Mouse (Mus musculus): ENCODE measurements around the gene Ulk4. TPM values are rescaled to one million over a fixed set of nuclear protein-coding genes. Genes with fewer than 3 reads are reported as not detected.
A peak's percentile ranks its signal among the peaks of the same experiment; 100 is the strongest.
"Not testable (repeated sequence)": the region's sequence is repeated elsewhere in the genome, so short reads cannot be mapped to it uniquely, and the experiment has no call there.

The Ulk4 gene
- polyA plus RNA-seq, 1 experiment from 2014 or later, result 122 TPM

- H3K27ac ChIP-seq (ENCODE audit: low read length), result no peak overlapping the region
Observed at GRCm38 (mm10) chr9:120918211-120918610, 358.8 kb downstream of the Ulk4 start.

GRCm38 (mm10) chr9:120917619-120918018 is 359.4 kb downstream of the Ulk4 start:
- not testable (repeated sequence) for DNase-seq (ENCODE audit: low spot score); H3K4me3 ChIP-seq (ENCODE audit: low read depth, low read length); H3K4me1 ChIP-seq (ENCODE audit: insufficient read depth, low read depth, low read length); H3K4me2 ChIP-seq (replicated peaks; ENCODE audit: low read depth, low read length); H3K9me3 ChIP-seq (ENCODE audit: low read length); H3K36me3 ChIP-seq (ENCODE audit: insufficient read depth, low read length); H3K27me3 ChIP-seq (replicated peaks; ENCODE audit: insufficient read depth, low read length); ATAC-seq; H3K27ac ChIP-seq (ENCODE audit: low read length); H3K9ac ChIP-seq (replicated peaks; ENCODE audit: low read depth)
- 96% methylated on average over 2 of the region's 2 CpGs for WGBS

More at GRCm38 (mm10) chr9:120918211-120918610, 358.8 kb downstream of the Ulk4 start:
- no peak overlapping the region for H3K4me2 ChIP-seq (replicated peaks; ENCODE audit: low read depth, low read length)
- no peak overlapping the region for H3K4me3 ChIP-seq (ENCODE audit: low read depth, low read length)
- H3K9ac ChIP-seq (replicated peaks; ENCODE audit: low read depth), result no peak overlapping the region
- no peak for TF ChIP-seq EP300 (IDR thresholded peaks at IDR 0.05)
- TF ChIP-seq CTCF (IDR thresholded peaks at IDR 0.05), result no peak
- WGBS, result 66% methylated on average over 5 of the region's 5 CpGs
- H3K27me3 ChIP-seq (replicated peaks; ENCODE audit: insufficient read depth, low read length), result no peaks in the 10 kb centered on the region
- DNase-seq (ENCODE audit: low spot score), result no peak
- no peak for ATAC-seq
- peaks cover 8% of the 10 kb centered on the region; the same call in 1 of the 2 replicates for H3K4me1 ChIP-seq (ENCODE audit: insufficient read depth, low read depth, low read length)
- no peaks in the 10 kb centered on the region for H3K9me3 ChIP-seq (ENCODE audit: low read length)
- no peaks in the 10 kb centered on the region for H3K36me3 ChIP-seq (ENCODE audit: insufficient read depth, low read length)

- 63% methylated on average over 14 of the region's 14 CpGs for WGBS
- Histone ChIP-seq H3K4me3 (ENCODE audit: low read depth, low read length) (no peak overlapping the region), H3K27me3 (replicated peaks; ENCODE audit: insufficient read depth, low read length) (no peaks in the 10 kb centered on the region), H3K36me3 (ENCODE audit: insufficient read depth, low read length) (no peaks in the 10 kb centered on the region), H3K4me2 (replicated peaks; ENCODE audit: low read depth, low read length) (no peak overlapping the region), H3K27ac (ENCODE audit: low read length) (peak overlapping the region; percentile 87), H3K9me3 (ENCODE audit: low read length) (no peaks in the 10 kb centered on the region), H3K4me1 (ENCODE audit: insufficient read depth, low read depth, low read length) (peaks cover 8% of the 10 kb centered on the region; the same call in 1 of the 2 replicates), H3K9ac (replicated peaks; ENCODE audit: low read depth) (no peak overlapping the region)
- peak; percentile 81 for ATAC-seq
- peak; percentile 82 for DNase-seq (ENCODE audit: low spot score)
- TF ChIP-seq EP300 (IDR thresholded peaks at IDR 0.05) (peak; percentile 79), CTCF (IDR thresholded peaks at IDR 0.05) (peak; percentile 67)
Observed at GRCm38 (mm10) chr9:120914877-120915459, 362.0 kb downstream of the Ulk4 start.

DNA sequence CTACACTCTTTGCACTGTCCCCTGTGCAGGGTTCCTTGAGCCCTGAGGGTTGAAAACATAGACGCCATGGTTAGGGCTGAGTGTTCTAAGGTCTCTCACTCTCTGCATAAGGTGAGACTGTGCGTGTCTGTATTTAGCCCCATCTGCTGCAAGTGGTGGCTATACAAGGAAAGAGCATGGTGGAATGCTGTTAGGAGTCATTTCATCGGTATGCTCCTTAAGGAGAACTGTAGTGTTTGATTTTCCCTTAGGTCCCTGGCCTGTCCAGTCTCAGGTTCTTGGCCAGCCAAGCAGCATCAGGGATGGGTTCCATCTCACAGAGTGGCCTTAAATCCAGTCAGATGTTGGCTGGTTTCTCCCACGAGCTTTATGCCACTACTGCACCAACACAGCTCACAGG is 362.6 kb downstream of the Ulk4 start:
- DNase-seq (ENCODE audit: low spot score), result peak; percentile 75
- peaks cover 8% of the 10 kb centered on the region; the same call in 1 of the 2 replicates for H3K4me1 ChIP-seq (ENCODE audit: insufficient read depth, low read depth, low read length)
- H3K9me3 ChIP-seq (ENCODE audit: low read length), result no peaks in the 10 kb centered on the region
- no peak overlapping the region for H3K4me3 ChIP-seq (ENCODE audit: low read depth, low read length)
- peak; percentile 51 for ATAC-seq
- WGBS, result 42% methylated on average over 4 of the region's 4 CpGs
- peak; percentile 20; the same call in 1 of the 2 replicates for TF ChIP-seq CTCF (IDR thresholded peaks at IDR 0.05)
- no peak for TF ChIP-seq EP300 (IDR thresholded peaks at IDR 0.05)
- H3K9ac ChIP-seq (replicated peaks; ENCODE audit: low read depth), result no peak overlapping the region
- peak overlapping the region; percentile 87 for H3K27ac ChIP-seq (ENCODE audit: low read length)
- H3K4me2 ChIP-seq (replicated peaks; ENCODE audit: low read depth, low read length), result no peak overlapping the region
- H3K27me3 ChIP-seq (replicated peaks; ENCODE audit: insufficient read depth, low read length), result no peaks in the 10 kb centered on the region
- H3K36me3 ChIP-seq (ENCODE audit: insufficient read depth, low read length), result no peaks in the 10 kb centered on the region

DNA sequence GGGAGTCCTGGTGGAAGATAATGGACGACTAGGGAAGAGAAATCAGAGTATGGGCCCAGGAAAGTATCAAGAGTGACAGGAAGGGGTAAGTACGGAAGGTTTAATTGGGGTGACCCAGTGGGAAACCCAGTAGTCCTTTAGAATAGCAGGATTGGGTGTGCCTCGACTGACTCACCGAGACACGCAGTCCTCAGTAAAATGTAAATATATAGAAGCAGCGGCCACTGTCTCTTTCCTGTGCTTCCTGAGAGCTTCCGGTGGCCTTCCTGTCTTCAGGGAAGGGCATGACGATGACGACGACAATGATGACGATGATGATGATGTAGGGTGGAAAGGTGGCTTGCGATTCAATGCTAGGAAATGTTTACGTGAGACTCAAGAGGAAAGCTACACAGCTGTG is 363.8 kb downstream of the Ulk4 start:
- Histone ChIP-seq H3K36me3 (ENCODE audit: insufficient read depth, low read length) (no peaks in the 10 kb centered on the region), H3K4me1 (ENCODE audit: insufficient read depth, low read depth, low read length) (peaks cover 8% of the 10 kb centered on the region; the same call in 1 of the 2 replicates), H3K4me3 (ENCODE audit: low read depth, low read length) (no peak overlapping the region), H3K27me3 (replicated peaks; ENCODE audit: insufficient read depth, low read length) (no peaks in the 10 kb centered on the region), H3K9ac (replicated peaks; ENCODE audit: low read depth) (no peak overlapping the region), H3K4me2 (replicated peaks; ENCODE audit: low read depth, low read length) (no peak overlapping the region), H3K27ac (ENCODE audit: low read length) (peak overlapping the region; percentile 35; the same call in 1 of the 2 replicates), H3K9me3 (ENCODE audit: low read length) (no peaks in the 10 kb centered on the region)
- DNase-seq (ENCODE audit: low spot score) (peak; percentile 66), ATAC-seq (peak; percentile 59)
- TF ChIP-seq CTCF (IDR thresholded peaks at IDR 0.05) (no peak), EP300 (IDR thresholded peaks at IDR 0.05) (peak; percentile 100)
- WGBS, result 58% methylated on average over 13 of the region's 13 CpGs

DNA sequence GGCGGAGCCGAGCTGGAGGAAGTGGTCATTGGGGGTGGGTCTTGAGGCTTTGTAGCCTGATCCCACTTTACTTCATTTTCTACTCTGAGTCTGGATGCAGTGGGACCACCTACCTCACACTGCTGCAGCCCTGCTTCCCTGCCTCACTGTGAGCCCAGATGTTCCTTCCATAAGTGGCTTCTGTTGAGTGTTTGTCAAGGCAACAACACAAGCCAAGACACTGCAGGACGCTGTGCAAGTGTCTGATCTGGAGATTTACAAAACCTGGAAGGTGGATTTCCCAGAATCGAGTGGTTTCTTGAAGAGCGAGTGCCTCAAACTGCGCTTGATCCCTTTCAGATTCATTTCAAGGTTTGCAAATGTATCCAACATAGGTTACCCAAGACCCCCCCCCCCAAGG is 368.5 kb downstream of the Ulk4 start:
- DNase-seq (ENCODE audit: low spot score) (no peak), ATAC-seq (no peak)
- Histone ChIP-seq H3K4me3 (ENCODE audit: low read depth, low read length) (no peak overlapping the region), H3K27ac (ENCODE audit: low read length) (no peak overlapping the region), H3K27me3 (replicated peaks; ENCODE audit: insufficient read depth, low read length) (no peaks in the 10 kb centered on the region), H3K9me3 (ENCODE audit: low read length) (no peaks in the 10 kb centered on the region), H3K4me1 (ENCODE audit: insufficient read depth, low read depth, low read length) (no peaks in the 10 kb centered on the region), H3K9ac (replicated peaks; ENCODE audit: low read depth) (no peak overlapping the region), H3K4me2 (replicated peaks; ENCODE audit: low read depth, low read length) (no peak overlapping the region), H3K36me3 (ENCODE audit: insufficient read depth, low read length) (no peaks in the 10 kb centered on the region)
- no peak for TF ChIP-seq EP300 (IDR thresholded peaks at IDR 0.05)
- no peak for TF ChIP-seq CTCF (IDR thresholded peaks at IDR 0.05)
- 80% methylated on average over 6 of the region's 6 CpGs for WGBS

Small RNAs within 50 kb of the gene (microRNA-seq; reads per million reads assigned to microRNA genes)
- gene Mir7090, result not detected

Other genes with a start within 250 kb of the Ulk4 start
- gene Trak1, start 20.3 kb upstream of the Ulk4 start, polyA plus RNA-seq (2015; fragmentation: Nextera tagmentation; extraction: Ambion mirVana), result 27.1 and 28.6 TPM in 2 replicates
- 0.23 TPM in 1 of 2 replicates, not detected in the other for gene Cck, start 218.5 kb upstream of the Ulk4 start, polyA plus RNA-seq (2015; fragmentation: Nextera tagmentation; extraction: Ambion mirVana)

All from lung, postnatal 0 days (tissue).